Mouse (Mus musculus) left cerebral cortex, adult 18-20 months (tissue): ENCODE data around the gene Piwil1. TPM values are rescaled to one million over a fixed set of nuclear protein-coding genes. Genes with fewer than 3 reads are reported as not detected.
"Not testable (repeated sequence)": the region's sequence is repeated elsewhere in the genome, so short reads cannot be mapped to it uniquely, and the experiment has no call there.

Experiments
- DNase-seq, 2 experiments: peaks; one replicate each; pipeline ENCODE4 v3.0.0; 2021 to 2022; ENCODE audit warnings: low spot score in 2 of 2, mixed read lengths in 1 of 2
- total RNA-seq, 2 experiments: library from RNA; stranded (reverse); gene quantifications; 2 replicates each; pipeline ENCODE4 v1.2.3; 2021

The Piwil1 gene
- total RNA-seq, 2 experiments from 2014 or later = not detected

- no peak for DNase-seq
These were observed 6.6 kb downstream of the Piwil1 start for GRCm38 (mm10) chr5:128708929-128709328.

GRCm38 (mm10) chr5:128710596-128710995 lies 8.3 kb downstream of the Piwil1 start:
- DNase-seq = no peak

- DNase-seq = peak in 1 of 2 experiments; percentile 13
These were observed 9.5 kb downstream of the Piwil1 start for GRCm38 (mm10) chr5:128711847-128712246.

GRCm38 (mm10) chr5:128715171-128715570 lies 12.8 kb downstream of the Piwil1 start:
- no peak for DNase-seq

- not testable (repeated sequence) for DNase-seq
These were observed 18.1 kb downstream of the Piwil1 start for GRCm38 (mm10) chr5:128720461-128720860.

GRCm38 (mm10) chr5:128729341-128729740 lies 27.0 kb downstream of the Piwil1 start:
- DNase-seq = no peak

- peak; percentile 26 to 60 for DNase-seq
These were observed 28.3 kb downstream of the Piwil1 start for GRCm38 (mm10) chr5:128730634-128731033.

- DNase-seq = no peak
These were observed 30.2 kb downstream of the Piwil1 start for GRCm38 (mm10) chr5:128732416-128733014.

- DNase-seq = peak; percentile 51 to 63
These were observed 31.6 kb downstream of the Piwil1 start for GRCm38 (mm10) chr5:128733955-128734354.

GRCm38 (mm10) chr5:128735921-128736320 lies 33.6 kb downstream of the Piwil1 start:
- no peak for DNase-seq

- no peak for DNase-seq
These were observed 37.0 kb downstream of the Piwil1 start for GRCm38 (mm10) chr5:128739168-128739837.

GRCm38 (mm10) chr5:128739838-128740171 lies 37.5 kb downstream of the Piwil1 start:
- no peak for DNase-seq

- DNase-seq = no peak
These were observed 42.0 kb downstream of the Piwil1 start for GRCm38 (mm10) chr5:128744351-128744750.

- no peak for DNase-seq
These were observed 42.9 kb downstream of the Piwil1 start for GRCm38 (mm10) chr5:128745206-128745605.

- peak in 1 of 2 experiments; percentile 25 for DNase-seq
These were observed 43.9 kb downstream of the Piwil1 start for GRCm38 (mm10) chr5:128746261-128746660.

- no peak for DNase-seq
These were observed 58.8 kb downstream of the Piwil1 start for GRCm38 (mm10) chr5:128761118-128761517.

- DNase-seq = no peak
These were observed 66.8 kb downstream of the Piwil1 start for GRCm38 (mm10) chr5:128769026-128769631.

GRCm38 (mm10) chr5:128776386-128776785 lies 74.1 kb downstream of the Piwil1 start:
- no peak for DNase-seq

- DNase-seq = no peak
These were observed 79.3 kb downstream of the Piwil1 start for GRCm38 (mm10) chr5:128781621-128782020.

- DNase-seq = peak; percentile 48 to 68
These were observed 98.3 kb downstream of the Piwil1 start for GRCm38 (mm10) chr5:128800592-128800991.
